Mouse (Mus musculus): Measurements from ENCODE around the gene Defa35.
"Not testable (repeated sequence)": the region's sequence is repeated elsewhere in the genome, so short reads cannot be mapped to it uniquely, and the experiment has no call there.

The Defa35 gene

GRCm38 (mm10) chr8:21064738-21065137 lies at the start of gene Defa35:
Gene Defa35, plus strand, starts transcription at chr8:21065038.
- not testable (repeated sequence) for DNase-seq (ENCODE audit: low read depth, low spot score)

GRCm38 (mm10) chr8:21025245-21025644 lies 39.6 kb upstream of the Defa35 start, which contains the start of gene Defa21:
Gene Defa21, plus strand, starts transcription at chr8:21025545.
- DNase-seq (ENCODE audit: low read depth, low spot score), result not testable (repeated sequence)

- not testable (repeated sequence) for DNase-seq (ENCODE audit: low read depth, low spot score)
Observed at GRCm38 (mm10) chr8:21054747-21055146, 10.1 kb upstream of the Defa35 start, which contains the start of gene Defa23. Gene Defa23, plus strand, starts transcription at chr8:21055047.

- DNase-seq (ENCODE audit: low read depth, low spot score), result not testable (repeated sequence)
Observed at GRCm38 (mm10) chr8:21084142-21084541, 19.3 kb downstream of the Defa35 start, which contains the start of gene Defa25. Gene Defa25, plus strand, starts transcription at chr8:21084442.

- no peak for DNase-seq (ENCODE audit: low read depth, low spot score)
Observed at GRCm38 (mm10) chr8:21093106-21093505, 28.3 kb downstream of the Defa35 start.

- DNase-seq (ENCODE audit: low read depth, low spot score), result not testable (repeated sequence)
Observed at GRCm38 (mm10) chr8:21095950-21096349, 31.1 kb downstream of the Defa35 start, which contains the start of gene Gm14851. Gene Gm14851, minus strand, starts transcription at chr8:21096050.
